Mouse (Mus musculus): ENCODE data around the gene Ticrr.

GRCm38 (mm10) chr7:79705210-79705609 is 45.2 kb downstream of the Ticrr start:
- TF ChIP-seq CTCF (IDR thresholded peaks at IDR 0.05; ENCODE audit: low read depth, low read length) (no peak), POLR2AphosphoS5 (IDR thresholded peaks at IDR 0.05; ENCODE audit: insufficient replicate concordance, low read depth, low read length) (no peak), GATA1 (IDR thresholded peaks at IDR 0.05; ENCODE audit: borderline replicate concordance, low read length) (no peak)

Measured in G1E (cell line).